Mouse (Mus musculus) neural tube, embryonic 11.5 days (tissue): ENCODE data around the gene Gm960. TPM values are rescaled to one million over a fixed set of nuclear protein-coding genes. Genes with fewer than 3 reads are reported as not detected.

Source experiments
- ATAC-seq: fragments of 200-750 bp; cut with Nextera tagmentation; 2 replicates; pipeline ENCODE4 v1.8.0; 2017; ENCODE audit warnings: moderate number of reproducible peaks, mild to moderate bottlenecking, moderate TSS enrichment, moderate library complexity; ENCODE audit not compliant: insufficient read depth, low FRiP score, low TSS enrichment
- DNase-seq: peaks from one replicate; pipeline ENCODE4 v3.0.0-alpha.2; 2015; ENCODE audit warnings: low spot score
- H3K27ac ChIP-seq: fragments of 300-500 bp; sonication (generic); 2 replicates; pipeline ENCODE4 v1.5.1; 2014; ENCODE audit warnings: low read depth, mild to moderate bottlenecking, low read length
- H3K27me3 ChIP-seq: fragments of 300-500 bp; sonication (generic); 2 replicates; pipeline ENCODE4 v1.6.1; 2014; ENCODE audit warnings: mild to moderate bottlenecking, low read length, mixed read lengths; ENCODE audit not compliant: control insufficient read depth, insufficient read depth
- H3K36me3 ChIP-seq: fragments of 300-500 bp; sonication (generic); 2 replicates; pipeline ENCODE4 v1.6.1; 2014; ENCODE audit warnings: mild to moderate bottlenecking, low read length, moderate library complexity, mixed read lengths; ENCODE audit not compliant: control insufficient read depth, insufficient read depth
- H3K4me1 ChIP-seq: fragments of 300-500 bp; sonication (generic); 2 replicates; pipeline ENCODE4 v1.6.1; 2014; ENCODE audit warnings: low read length, mixed read lengths; ENCODE audit not compliant: control insufficient read depth, insufficient read depth
- H3K4me2 ChIP-seq: fragments of 300-500 bp; sonication (generic); 2 replicates; pipeline ENCODE4 v1.6.1; 2014; ENCODE audit warnings: low read depth, mild to moderate bottlenecking, moderate library complexity
- H3K4me3 ChIP-seq: fragments of 300-500 bp; sonication (generic); 2 replicates; pipeline ENCODE4 v1.5.1; 2014; ENCODE audit warnings: low read depth, low read length
- H3K9ac ChIP-seq: fragments of 300-500 bp; sonication (generic); 2 replicates; pipeline ENCODE4 v1.6.1; 2014; ENCODE audit warnings: mild to moderate bottlenecking, low read length
- H3K9me3 ChIP-seq: fragments of 300-500 bp; sonication (generic); 2 replicates; pipeline ENCODE4 v1.6.1; 2016; ENCODE audit warnings: low read length; ENCODE audit not compliant: control insufficient read depth
- WGBS: fragments of 180-500 bp; shearing (Covaris S2); extraction: QIAGEN DNeasy Blood & Tissue Kit; methylation state at CpG from one replicate; pipeline ENCODE4 v1.1.7; 2014; 5-methylcytosine and 5-hydroxymethylcytosine counted together
- polyA plus RNA-seq: library from polyadenylated mRNA; unstranded; fragments of >200 nt; fragmentation: Nextera tagmentation; extraction: Ambion mirVana; gene quantifications from 2 replicates; pipeline ENCODE4 v1.2.1, GENCODE M21; 2014

Gm960 gene
- polyA plus RNA-seq, 1 experiment from 2014 or later: 2.7 TPM

DNA sequence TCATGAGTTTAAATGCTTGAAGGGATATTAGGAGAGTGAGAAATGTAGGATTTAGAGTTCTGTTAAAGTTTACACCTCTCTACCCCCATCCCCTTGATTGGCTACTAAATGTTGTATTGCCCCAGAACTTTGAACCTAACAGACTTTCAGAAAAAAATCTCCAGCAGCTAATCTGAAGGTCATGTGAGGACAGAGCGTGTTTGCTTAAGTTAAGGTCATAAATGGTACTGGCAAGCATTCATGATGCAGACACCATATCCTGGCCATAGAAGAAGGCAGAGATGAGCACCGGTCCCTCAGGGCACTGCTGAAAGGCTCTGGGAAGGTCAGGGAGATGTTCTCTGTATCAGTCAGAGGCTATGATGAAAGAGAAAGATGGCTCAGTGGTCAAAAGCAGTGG is 18.8 kb upstream of the Gm960 start:
- Histone ChIP-seq H3K36me3 (no peaks in the 10 kb centered on the region), H3K4me3 (no peak overlapping the region), H3K9me3 (no peaks in the 10 kb centered on the region), H3K4me2 (no peak overlapping the region), H3K9ac (no peak overlapping the region), H3K27ac (no peak overlapping the region), H3K4me1 (peaks cover 10% of the 10 kb centered on the region; the same call in 1 of the 2 replicates), H3K27me3 (peaks cover 6% of the 10 kb centered on the region; the same call in 1 of the 2 replicates)
- DNase-seq (no peak), ATAC-seq (no peak)
- WGBS: 90% methylated on average over 2 of the region's 2 CpGs

DNA sequence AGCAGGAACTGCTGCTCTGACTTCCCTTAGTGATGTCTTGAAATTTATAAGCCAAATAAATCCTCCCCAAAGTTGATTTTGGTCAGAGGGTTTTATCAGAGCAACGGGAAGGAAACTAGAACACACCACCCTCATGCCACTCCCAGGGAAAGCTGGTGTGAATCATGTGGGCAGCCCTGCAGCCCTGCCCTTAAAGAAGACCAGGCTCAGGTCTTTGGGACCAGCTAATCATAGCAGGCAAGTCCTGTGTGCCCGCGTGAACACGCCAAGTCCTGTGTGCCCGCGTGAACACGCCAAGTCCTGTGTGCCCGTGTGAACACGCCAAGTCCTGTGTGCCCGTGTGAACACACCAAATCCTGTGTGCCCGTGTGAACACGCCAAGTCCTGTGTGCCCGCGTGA is 18.3 kb upstream of the Gm960 start:
- peaks cover 7% of the 10 kb centered on the region; the same call in 1 of the 2 replicates for H3K27me3 ChIP-seq
- DNase-seq: no peak

DNA sequence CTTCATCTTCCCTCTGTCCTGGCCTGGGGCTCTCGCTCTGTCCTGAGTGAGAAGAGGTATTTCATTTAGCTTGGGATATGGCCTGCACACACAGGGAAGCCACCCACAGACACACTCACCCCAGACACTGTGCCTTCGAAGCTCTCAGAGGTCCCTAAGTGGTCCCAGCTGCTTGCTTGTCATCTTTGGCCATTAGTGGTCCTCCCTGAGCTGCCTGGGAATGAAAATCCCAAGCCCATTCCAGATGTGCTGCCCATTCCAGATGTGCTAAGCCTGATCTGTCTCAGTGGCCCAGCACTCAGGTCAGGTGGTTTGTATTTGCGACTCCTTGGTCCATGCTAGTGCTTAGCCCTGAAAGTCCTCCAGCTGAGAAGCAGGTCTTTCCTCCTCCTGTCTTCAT is 15.4 kb upstream of the Gm960 start:
- Histone ChIP-seq H3K9ac (no peak overlapping the region; the same call in 1 of the 2 replicates), H3K4me1 (peaks cover 10% of the 10 kb centered on the region; the same call in 1 of the 2 replicates), H3K36me3 (no peaks in the 10 kb centered on the region), H3K4me3 (peak overlapping the region; percentile 72), H3K9me3 (no peaks in the 10 kb centered on the region), H3K4me2 (peak overlapping the region; percentile 97), H3K27ac (no peak overlapping the region), H3K27me3 (peaks cover 7% of the 10 kb centered on the region; the same call in 1 of the 2 replicates)
- DNase-seq (no peak), ATAC-seq (no peak)
- WGBS: 53% methylated on average over 3 of the region's 3 CpGs

More for the DNA sequence above, 18.3 kb upstream of the Gm960 start:
- Histone ChIP-seq H3K9me3 (no peaks in the 10 kb centered on the region), H3K27ac (no peak overlapping the region), H3K9ac (no peak overlapping the region), H3K4me3 (no peak overlapping the region), H3K4me2 (no peak overlapping the region), H3K4me1 (peaks cover 10% of the 10 kb centered on the region; the same call in 1 of the 2 replicates), H3K36me3 (no peaks in the 10 kb centered on the region)
- 96% methylated on average over 14 of the region's 14 CpGs for WGBS
- no peak for ATAC-seq

DNA sequence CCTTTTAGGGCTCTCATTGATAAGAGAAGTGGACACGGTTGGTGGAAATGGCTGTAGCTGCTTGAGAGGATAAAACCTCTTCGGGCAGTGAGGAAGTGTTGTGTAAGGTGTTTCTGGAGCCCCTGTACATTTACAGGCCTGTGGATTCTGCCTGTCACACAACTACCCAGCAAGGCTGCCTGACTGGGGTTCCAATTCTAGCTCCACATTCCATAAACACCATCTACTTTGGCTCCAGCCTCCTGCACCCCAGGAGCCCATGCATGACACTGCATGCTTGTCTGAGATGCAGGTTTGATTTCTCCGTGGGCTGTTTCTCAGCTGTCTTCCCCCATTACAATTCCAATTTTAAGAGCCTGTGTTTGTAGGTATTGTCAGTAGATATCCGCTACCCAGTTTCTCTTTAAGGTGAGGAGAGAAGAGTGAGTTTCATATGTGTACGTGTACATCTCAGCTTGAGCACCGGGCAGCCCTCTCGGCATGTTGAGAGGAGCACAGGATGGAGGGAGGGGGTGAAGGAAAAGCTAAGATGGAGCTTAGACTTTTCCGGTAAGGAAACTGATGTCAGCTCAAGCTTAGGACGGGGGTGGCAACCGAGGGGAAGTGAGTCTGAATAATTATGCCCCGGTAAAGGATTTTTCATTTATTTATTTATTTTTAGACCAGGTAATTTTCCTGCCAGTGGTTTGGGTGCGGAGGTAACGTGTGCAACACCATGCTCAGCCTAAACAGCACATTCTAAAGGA is 14.5 kb upstream of the Gm960 start:
- 36% methylated on average over 13 of the region's 13 CpGs for WGBS
- Histone ChIP-seq H3K4me1 (peaks cover 10% of the 10 kb centered on the region; the same call in 1 of the 2 replicates), H3K27me3 (peaks cover 7% of the 10 kb centered on the region; the same call in 1 of the 2 replicates), H3K27ac (peak overlapping the region; percentile 92), H3K4me2 (peak overlapping the region; percentile 97), H3K4me3 (peak overlapping the region; percentile 72), H3K9ac (peak overlapping the region; percentile 96), H3K36me3 (no peaks in the 10 kb centered on the region), H3K9me3 (no peaks in the 10 kb centered on the region)
- no peak for ATAC-seq
- DNase-seq: no peak

DNA sequence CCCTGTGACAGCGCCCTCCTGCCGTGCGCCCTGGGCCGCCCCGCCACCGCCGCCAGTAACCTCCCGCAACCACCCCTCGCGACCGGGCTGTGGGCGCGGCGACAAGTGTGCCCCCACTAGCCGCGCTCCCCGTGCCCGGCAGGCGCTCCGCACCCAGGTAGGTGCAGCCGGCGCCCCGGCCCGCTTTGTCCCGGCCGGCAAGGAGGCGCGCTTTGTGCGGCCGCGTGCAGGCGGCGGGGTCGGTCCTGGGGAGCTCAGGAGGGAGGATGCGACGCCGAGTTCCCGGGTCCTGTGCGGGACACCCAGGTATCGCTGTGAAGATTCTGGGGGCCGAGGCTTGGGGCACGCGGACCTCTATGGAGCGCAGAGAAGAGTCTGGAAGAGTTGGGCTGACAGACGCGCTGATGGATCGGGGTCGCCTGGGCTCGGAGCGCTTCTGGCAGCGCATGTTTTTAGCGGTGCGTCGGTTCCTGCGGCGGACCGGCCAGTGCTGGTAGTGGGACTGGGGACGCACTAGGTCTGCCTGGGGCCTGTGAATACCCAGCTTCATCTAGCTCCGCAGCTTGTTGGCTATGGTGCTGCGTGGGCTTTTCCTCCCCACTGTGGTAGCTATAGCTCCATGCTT is 13.8 kb upstream of the Gm960 start:
- peaks cover 7% of the 10 kb centered on the region; the same call in 1 of the 2 replicates for H3K27me3 ChIP-seq
- WGBS: under 1% methylated on average over 54 of the region's 60 CpGs
- no peaks in the 10 kb centered on the region for H3K36me3 ChIP-seq
- H3K4me1 ChIP-seq: peaks cover 10% of the 10 kb centered on the region; the same call in 1 of the 2 replicates
- peak; percentile 28; the same call in 1 of the 2 replicates for ATAC-seq
- H3K4me3 ChIP-seq: peak overlapping the region; percentile 72
- peak; percentile 66 for DNase-seq
- no peaks in the 10 kb centered on the region for H3K9me3 ChIP-seq
- H3K4me2 ChIP-seq: peak overlapping the region; percentile 97
- H3K27ac ChIP-seq: peak overlapping the region; percentile 92
- H3K9ac ChIP-seq: peak overlapping the region; percentile 96

DNA sequence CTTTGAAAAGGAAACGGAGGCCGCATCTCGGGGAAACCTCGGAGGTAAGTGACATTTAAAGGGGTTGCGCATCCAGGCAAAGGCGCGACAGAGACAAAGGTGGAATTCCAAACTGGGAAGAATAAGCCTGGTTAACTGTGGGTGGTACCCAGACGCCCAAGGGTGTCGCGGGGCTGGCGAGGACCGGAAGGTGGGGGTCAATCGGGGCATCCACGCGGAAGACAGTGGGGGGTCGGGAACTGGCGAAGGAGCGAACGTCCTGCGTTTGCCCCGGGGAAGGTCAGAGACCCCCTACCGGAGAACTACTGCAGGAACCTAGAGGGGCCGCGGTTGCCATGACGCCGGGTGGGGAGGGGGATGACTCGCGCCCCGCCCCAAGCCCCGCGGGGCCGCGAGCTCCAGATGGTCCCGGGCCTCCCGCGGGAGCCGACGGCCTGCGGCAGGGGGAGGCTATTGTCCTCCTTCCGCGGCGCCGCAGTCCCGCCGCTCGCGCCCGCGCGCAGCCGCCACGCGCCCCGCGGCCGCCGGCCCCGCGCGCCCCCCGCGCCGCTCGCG is 13.2 kb upstream of the Gm960 start:
- peak overlapping the region; percentile 92 for H3K27ac ChIP-seq
- WGBS: 1% methylated on average over 47 of the region's 65 CpGs

DNA sequence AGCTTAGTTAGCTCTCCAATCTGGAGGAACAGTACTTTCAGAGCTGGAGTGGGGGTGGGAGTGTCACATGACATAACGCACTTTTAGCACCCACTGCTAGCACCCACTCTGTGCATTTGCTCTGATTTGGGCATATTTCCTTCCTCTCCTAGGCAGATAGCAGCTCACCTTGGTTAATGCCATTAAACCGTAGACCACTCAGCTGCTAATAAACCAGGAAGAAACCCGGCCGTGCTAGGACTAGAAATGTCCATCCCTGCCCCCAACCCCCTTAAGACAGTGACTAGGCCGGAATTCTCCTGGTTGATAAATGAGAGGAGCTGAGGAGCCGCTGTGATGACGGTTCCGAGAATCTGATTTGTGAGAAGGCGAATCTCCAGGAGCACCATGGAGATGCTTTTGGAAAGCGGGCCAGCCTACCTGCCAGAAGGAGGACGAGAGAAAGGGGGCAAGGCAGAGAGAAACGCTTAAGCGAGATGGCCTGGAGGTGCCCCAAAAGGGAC is 12.7 kb upstream of the Gm960 start, which contains the start of gene Sptbn2:
Sptbn2 (plus strand) TSS at position 70 of the 503 bp plus-strand sequence.
- Histone ChIP-seq H3K36me3 (no peaks in the 10 kb centered on the region), H3K4me2 (peak within 1 kb of the TSS; percentile 97), H3K9ac (peak within 1 kb of the TSS; percentile 96), H3K9me3 (no peaks in the 10 kb centered on the region), H3K27me3 (peaks cover 7% of the 10 kb centered on the region; the same call in 1 of the 2 replicates), H3K27ac (peak within 1 kb of the TSS; percentile 92), H3K4me3 (peak within 1 kb of the TSS; percentile 72), H3K4me1 (peaks cover 10% of the 10 kb centered on the region; the same call in 1 of the 2 replicates)
- WGBS: 6% methylated on average over 13 of the region's 13 CpGs
- DNase-seq (peak; percentile 61), ATAC-seq (peak; percentile 32; the same call in 1 of the 2 replicates)

More for the DNA sequence above, 13.2 kb upstream of the Gm960 start:
- ATAC-seq (peak; percentile 79), DNase-seq (peak; percentile 87)
- H3K36me3 ChIP-seq: no peaks in the 10 kb centered on the region
- no peaks in the 10 kb centered on the region for H3K9me3 ChIP-seq
- H3K27me3 ChIP-seq: peaks cover 7% of the 10 kb centered on the region; the same call in 1 of the 2 replicates
- peak overlapping the region; percentile 96 for H3K9ac ChIP-seq
- H3K4me2 ChIP-seq: peak overlapping the region; percentile 97
- peaks cover 10% of the 10 kb centered on the region; the same call in 1 of the 2 replicates for H3K4me1 ChIP-seq
- peak overlapping the region; percentile 72 for H3K4me3 ChIP-seq

DNA sequence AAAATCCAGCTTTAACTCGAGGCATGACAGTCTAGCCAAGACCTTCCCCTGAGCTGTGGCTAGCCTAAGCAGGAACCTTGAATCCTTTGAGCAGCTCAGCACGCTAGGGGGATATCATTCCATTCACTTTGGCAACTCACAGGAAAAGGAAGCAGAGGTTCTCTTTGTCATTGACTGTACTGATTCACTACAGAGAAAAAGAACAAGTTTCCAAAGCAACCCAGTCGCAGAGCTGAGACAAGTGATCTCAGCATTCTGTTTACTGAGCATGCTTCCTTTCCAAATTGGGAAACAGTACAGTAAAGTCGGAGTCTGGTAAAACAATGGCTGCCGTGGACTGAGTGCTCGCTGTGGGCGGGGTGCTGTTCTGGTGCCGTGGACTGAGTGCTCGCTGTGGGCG is 10.3 kb upstream of the Gm960 start:
- no peak overlapping the region for H3K9ac ChIP-seq
- DNase-seq (no peak), ATAC-seq (no peak)
- H3K27ac ChIP-seq: no peak overlapping the region
- peaks cover 6% of the 10 kb centered on the region; the same call in 1 of the 2 replicates for H3K4me1 ChIP-seq
- WGBS: 90% methylated on average over 10 of the region's 10 CpGs
- H3K36me3 ChIP-seq: no peaks in the 10 kb centered on the region
- no peak overlapping the region for H3K4me2 ChIP-seq
- H3K4me3 ChIP-seq: no peak overlapping the region
- peaks cover 7% of the 10 kb centered on the region; the same call in 1 of the 2 replicates for H3K27me3 ChIP-seq
- H3K9me3 ChIP-seq: no peaks in the 10 kb centered on the region
